Mouse (Mus musculus): Measurements from ENCODE around the gene Atf7ip. TPM values are rescaled to one million over a fixed set of nuclear protein-coding genes. Genes with fewer than 3 reads are reported as not detected.
A peak's percentile ranks its signal among the peaks of the same experiment; 100 is the strongest.
"Not testable (repeated sequence)": the region's sequence is repeated elsewhere in the genome, so short reads cannot be mapped to it uniquely, and the experiment has no call there.

Atf7ip gene
- 43.3 and 43.5 TPM in 2 replicates for polyA plus RNA-seq (2015; fragmentation: Nextera tagmentation; extraction: Ambion mirVana)

- not testable (repeated sequence) for H3K27ac ChIP-seq; H3K4me1 ChIP-seq (replicated peaks); H3K9me3 ChIP-seq; H3K27me3 ChIP-seq; H3K4me2 ChIP-seq; H3K9ac ChIP-seq; H3K36me3 ChIP-seq; H3K4me3 ChIP-seq; ATAC-seq (ENCODE audit: low FRiP score)
- WGBS, result 86% methylated on average over 3 of the region's 3 CpGs
These were observed at the start of gene Atf7ip for GRCm38 (mm10) chr6:136505867-136506266. Gene Atf7ip, plus strand, starts transcription at chr6:136506167.

- Histone ChIP-seq H3K27ac (no peak overlapping the region), H3K27me3 (no peaks in the 10 kb centered on the region), H3K9ac (no peak overlapping the region), H3K4me3 (no peak overlapping the region), H3K36me3 (no peaks in the 10 kb centered on the region), H3K4me1 (replicated peaks) (no peaks in the 10 kb centered on the region), H3K4me2 (no peak overlapping the region), H3K9me3 (no peaks in the 10 kb centered on the region)
- no peak for ATAC-seq (ENCODE audit: low FRiP score)
- 100% methylated on average over 1 of the region's 1 CpGs for WGBS
These were observed 49.7 kb upstream of the Atf7ip start for GRCm38 (mm10) chr6:136456302-136456701.

- ATAC-seq (ENCODE audit: low FRiP score), result no peak
- H3K27ac ChIP-seq, result no peak overlapping the region
- no peak overlapping the region for H3K4me3 ChIP-seq
- no peaks in the 10 kb centered on the region for H3K36me3 ChIP-seq
- H3K9me3 ChIP-seq, result no peaks in the 10 kb centered on the region
- no peak overlapping the region for H3K4me2 ChIP-seq
- H3K9ac ChIP-seq, result no peak overlapping the region
- H3K4me1 ChIP-seq (replicated peaks), result no peaks in the 10 kb centered on the region
- WGBS, result 90% methylated on average over 7 of the region's 7 CpGs
- no peaks in the 10 kb centered on the region for H3K27me3 ChIP-seq
These were observed 46.8 kb upstream of the Atf7ip start for GRCm38 (mm10) chr6:136459156-136459555.

GRCm38 (mm10) chr6:136463491-136463890 is 42.5 kb upstream of the Atf7ip start:
- Histone ChIP-seq H3K9ac (no peak overlapping the region), H3K4me1 (replicated peaks) (peaks cover 12% of the 10 kb centered on the region), H3K27ac (peak overlapping the region; percentile 5; the same call in 1 of the 2 replicates), H3K4me2 (no peak overlapping the region), H3K9me3 (no peaks in the 10 kb centered on the region), H3K27me3 (no peaks in the 10 kb centered on the region), H3K4me3 (no peak overlapping the region), H3K36me3 (no peaks in the 10 kb centered on the region)
- 71% methylated on average over 9 of the region's 9 CpGs for WGBS
- ATAC-seq (ENCODE audit: low FRiP score), result no peak

- Histone ChIP-seq H3K9ac (no peak overlapping the region), H3K4me2 (no peak overlapping the region), H3K4me3 (no peak overlapping the region), H3K36me3 (no peaks in the 10 kb centered on the region), H3K4me1 (replicated peaks) (peaks cover 18% of the 10 kb centered on the region), H3K27ac (peak overlapping the region; percentile 5; the same call in 1 of the 2 replicates), H3K9me3 (no peaks in the 10 kb centered on the region), H3K27me3 (no peaks in the 10 kb centered on the region)
- 77% methylated on average over 12 of the region's 12 CpGs for WGBS
- ATAC-seq (ENCODE audit: low FRiP score), result no peak
These were observed 41.8 kb upstream of the Atf7ip start for GRCm38 (mm10) chr6:136464121-136464621.

- Histone ChIP-seq H3K4me3 (no peak overlapping the region), H3K9ac (no peak overlapping the region), H3K27ac (no peak overlapping the region), H3K4me1 (replicated peaks) (peaks cover 24% of the 10 kb centered on the region), H3K36me3 (no peaks in the 10 kb centered on the region), H3K4me2 (no peak overlapping the region), H3K27me3 (no peaks in the 10 kb centered on the region), H3K9me3 (no peaks in the 10 kb centered on the region)
- no peak for ATAC-seq (ENCODE audit: low FRiP score)
- WGBS, result 87% methylated on average over 8 of the region's 8 CpGs
These were observed 40.9 kb upstream of the Atf7ip start for GRCm38 (mm10) chr6:136465021-136465420.

- H3K27me3 ChIP-seq, result no peaks in the 10 kb centered on the region
- 22% methylated on average over 8 of the region's 8 CpGs for WGBS
- H3K9ac ChIP-seq, result no peak overlapping the region; the same call in 1 of the 2 replicates
- H3K27ac ChIP-seq, result peak overlapping the region; percentile 95
- H3K36me3 ChIP-seq, result no peaks in the 10 kb centered on the region
- no peaks in the 10 kb centered on the region for H3K9me3 ChIP-seq
- peaks cover 33% of the 10 kb centered on the region for H3K4me1 ChIP-seq (replicated peaks)
- no peak overlapping the region for H3K4me2 ChIP-seq
- ATAC-seq (ENCODE audit: low FRiP score), result no peak
- no peak overlapping the region for H3K4me3 ChIP-seq
These were observed 40.0 kb upstream of the Atf7ip start for GRCm38 (mm10) chr6:136465959-136466381.

- H3K4me2 ChIP-seq, result no peak overlapping the region
- 58% methylated on average over 14 of the region's 14 CpGs for WGBS
These were observed 38.8 kb upstream of the Atf7ip start for GRCm38 (mm10) chr6:136466956-136467750.

GRCm38 (mm10) chr6:136467837-136468236 is 38.1 kb upstream of the Atf7ip start:
- 55% methylated on average over 5 of the region's 5 CpGs for WGBS
- ATAC-seq (ENCODE audit: low FRiP score), result no peak
- Histone ChIP-seq H3K27me3 (no peaks in the 10 kb centered on the region), H3K9ac (no peak overlapping the region), H3K27ac (peak overlapping the region; percentile 95), H3K9me3 (no peaks in the 10 kb centered on the region), H3K4me3 (no peak overlapping the region), H3K36me3 (no peaks in the 10 kb centered on the region), H3K4me2 (no peak overlapping the region), H3K4me1 (replicated peaks) (peaks cover 41% of the 10 kb centered on the region)

More at GRCm38 (mm10) chr6:136466956-136467750, 38.8 kb upstream of the Atf7ip start:
- ATAC-seq (ENCODE audit: low FRiP score), result no peak
- Histone ChIP-seq H3K4me1 (replicated peaks) (peaks cover 41% of the 10 kb centered on the region), H3K27ac (peak overlapping the region; percentile 95), H3K4me3 (no peak overlapping the region), H3K9me3 (no peaks in the 10 kb centered on the region), H3K9ac (no peak overlapping the region), H3K36me3 (no peaks in the 10 kb centered on the region), H3K27me3 (no peaks in the 10 kb centered on the region)

- Histone ChIP-seq H3K36me3 (no peaks in the 10 kb centered on the region), H3K27me3 (no peaks in the 10 kb centered on the region), H3K9ac (no peak overlapping the region), H3K9me3 (no peaks in the 10 kb centered on the region), H3K27ac (peak overlapping the region; percentile 95), H3K4me3 (no peak overlapping the region), H3K4me1 (replicated peaks) (peaks cover 41% of the 10 kb centered on the region), H3K4me2 (no peak overlapping the region)
- whole genome bisulfite sequencing, result 3% methylated on average over 12 of the region's 12 CpGs
- peak; percentile 87 for ATAC-seq (ENCODE audit: low FRiP score)
These were observed 37.5 kb upstream of the Atf7ip start for GRCm38 (mm10) chr6:136468401-136468912.

- H3K27ac ChIP-seq, result peak overlapping the region; percentile 95
- H3K9me3 ChIP-seq, result no peaks in the 10 kb centered on the region
- H3K9ac ChIP-seq, result no peak overlapping the region
- H3K4me3 ChIP-seq, result no peak overlapping the region
- no peaks in the 10 kb centered on the region for H3K36me3 ChIP-seq
- H3K4me1 ChIP-seq (replicated peaks), result peaks cover 41% of the 10 kb centered on the region
- H3K27me3 ChIP-seq, result no peaks in the 10 kb centered on the region
- peak; percentile 21; the same call in 1 of the 2 replicates for ATAC-seq (ENCODE audit: low FRiP score)
- WGBS, result 13% methylated on average over 12 of the region's 12 CpGs
- no peak overlapping the region for H3K4me2 ChIP-seq
These were observed 36.8 kb upstream of the Atf7ip start for GRCm38 (mm10) chr6:136468974-136469792.

- no peaks in the 10 kb centered on the region for H3K9me3 ChIP-seq
These were observed 36.2 kb upstream of the Atf7ip start for GRCm38 (mm10) chr6:136469807-136470206.

More at GRCm38 (mm10) chr6:136469807-136470206, 36.2 kb upstream of the Atf7ip start:
- Histone ChIP-seq H3K9ac (no peak overlapping the region), H3K27ac (peak overlapping the region; percentile 95), H3K4me3 (no peak overlapping the region), H3K4me2 (no peak overlapping the region), H3K27me3 (no peaks in the 10 kb centered on the region), H3K4me1 (replicated peaks) (peaks cover 42% of the 10 kb centered on the region), H3K36me3 (no peaks in the 10 kb centered on the region)
- ATAC-seq (ENCODE audit: low FRiP score), result no peak
- WGBS, result 67% methylated on average over 9 of the region's 9 CpGs
